Mouse (Mus musculus) layer of hippocampus, adult 8-10 months (tissue): Measurements from ENCODE around the gene Doc2g. TPM values are rescaled to one million over a fixed set of nuclear protein-coding genes. Genes with fewer than 3 reads are reported as not detected.
A peak's percentile ranks its signal among the peaks of the same experiment; 100 is the strongest.

Experiments used
- DNase-seq, 2 experiments: peaks; one replicate each; pipeline ENCODE4 v3.0.0; 2022; ENCODE audit warnings: low spot score in 2 of 2
- total RNA-seq, 4 experiments: library from RNA; stranded (reverse); gene quantifications; 2 replicates each; pipeline ENCODE4 v1.2.4; 2022

Gene Doc2g
- total RNA-seq, 4 experiments from 2014 or later = 1.6 to 3.5 (median 3.0) TPM

DNA sequence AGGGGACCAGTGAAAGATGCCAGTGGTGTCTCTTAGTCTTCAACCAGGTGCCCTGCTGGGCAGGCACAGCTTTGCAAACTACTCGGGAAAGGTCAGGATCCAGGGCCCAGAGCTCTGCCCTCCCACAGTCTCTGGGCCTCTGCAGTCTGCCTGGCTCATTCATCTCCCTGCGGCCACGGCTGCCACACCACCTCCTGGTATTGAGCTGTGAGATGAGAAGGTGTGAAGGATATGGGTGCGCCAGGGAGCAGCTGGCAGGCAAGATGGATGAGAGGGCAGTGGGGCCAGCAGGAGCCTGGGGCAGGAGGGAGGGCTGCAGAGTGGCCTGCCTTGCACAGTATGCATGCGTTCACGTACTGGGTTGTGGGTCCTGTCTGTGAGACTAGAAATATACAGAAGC, 12.3 kb upstream of the Doc2g start:
- no peak for DNase-seq

DNA sequence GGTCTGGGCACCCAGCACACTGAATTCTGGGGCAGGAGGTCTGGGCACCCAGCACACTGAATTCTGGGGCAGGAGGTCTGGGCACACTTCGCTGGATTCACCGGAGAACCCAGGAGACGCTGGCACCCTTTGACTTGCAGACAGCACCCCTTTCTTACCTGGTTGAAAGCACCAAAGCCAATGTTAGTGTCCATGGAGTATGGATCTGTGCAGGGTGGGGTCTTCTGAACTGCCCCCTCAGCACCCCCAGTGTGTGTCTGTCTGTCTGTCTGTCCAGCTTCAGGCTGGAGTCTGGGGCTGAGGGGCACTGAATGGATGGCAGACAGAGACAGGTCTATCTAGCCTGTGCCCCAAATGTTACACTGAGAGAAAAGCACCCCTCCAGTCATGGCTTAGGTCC, 11.6 kb upstream of the Doc2g start:
- DNase-seq = no peak

DNA sequence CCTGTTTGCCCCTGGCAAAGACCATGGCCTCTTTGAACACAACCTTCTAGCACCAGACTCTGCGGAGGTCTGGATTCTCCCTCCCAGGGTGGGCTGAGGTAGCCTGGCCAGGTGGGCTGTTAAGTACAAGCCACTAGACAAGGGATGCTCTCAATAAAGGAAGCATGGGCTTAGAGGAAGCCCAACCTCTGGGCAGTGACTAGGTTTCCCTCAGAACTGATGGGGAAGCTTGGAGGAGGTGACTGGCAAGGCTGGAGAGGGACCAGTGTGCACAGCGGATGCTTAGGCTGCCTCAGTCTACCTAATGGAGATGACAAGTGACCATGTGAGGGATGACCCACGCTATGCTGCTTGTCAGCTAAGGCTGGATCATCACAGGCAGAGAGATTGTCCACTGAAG, 11.1 kb upstream of the Doc2g start:
- no peak for DNase-seq

DNA sequence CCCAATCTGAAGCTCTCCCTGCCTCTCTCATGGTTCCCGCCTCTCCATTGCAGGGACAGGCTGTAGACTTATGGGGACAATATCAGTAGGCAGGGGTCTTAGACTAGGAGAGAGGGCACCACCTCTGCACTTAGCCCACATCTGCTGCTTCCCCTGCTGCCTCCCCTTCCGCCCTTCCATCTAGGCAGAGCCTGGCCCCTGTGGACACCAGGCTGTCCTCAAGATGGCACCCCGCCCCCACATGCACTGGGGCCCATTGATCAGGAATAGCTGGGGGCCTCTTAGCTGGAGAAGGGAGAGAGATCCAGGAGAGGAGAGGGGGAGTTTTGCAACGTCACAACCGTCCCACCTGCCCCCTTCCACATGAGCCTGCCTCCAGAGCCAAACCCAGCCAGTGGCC, 10.7 kb upstream of the Doc2g start, which contains the start of gene Tbx10:
TSS of gene Tbx10 (plus strand) at position 337 of the 400 bp plus-strand sequence.
- no peak for DNase-seq

DNA sequence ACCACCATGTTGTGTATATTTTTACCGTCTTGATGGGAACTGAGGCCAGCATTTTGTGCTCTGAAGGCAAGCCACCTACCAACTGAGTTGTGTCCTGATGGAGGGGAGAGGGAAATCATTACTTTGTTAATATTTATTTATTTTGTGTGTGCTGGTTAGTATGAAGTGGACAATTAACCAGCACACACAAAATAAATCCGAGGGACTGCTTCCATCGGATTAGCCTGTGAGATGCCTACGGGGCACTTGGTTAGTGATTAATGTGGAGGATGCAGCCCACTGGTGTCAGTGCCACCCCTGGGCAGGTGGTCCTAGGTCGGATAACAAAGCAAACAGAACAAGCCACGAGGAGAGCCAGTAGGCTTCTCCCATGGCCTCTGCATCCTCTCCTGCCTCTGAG, 8.2 kb upstream of the Doc2g start:
- DNase-seq = no peak

DNA sequence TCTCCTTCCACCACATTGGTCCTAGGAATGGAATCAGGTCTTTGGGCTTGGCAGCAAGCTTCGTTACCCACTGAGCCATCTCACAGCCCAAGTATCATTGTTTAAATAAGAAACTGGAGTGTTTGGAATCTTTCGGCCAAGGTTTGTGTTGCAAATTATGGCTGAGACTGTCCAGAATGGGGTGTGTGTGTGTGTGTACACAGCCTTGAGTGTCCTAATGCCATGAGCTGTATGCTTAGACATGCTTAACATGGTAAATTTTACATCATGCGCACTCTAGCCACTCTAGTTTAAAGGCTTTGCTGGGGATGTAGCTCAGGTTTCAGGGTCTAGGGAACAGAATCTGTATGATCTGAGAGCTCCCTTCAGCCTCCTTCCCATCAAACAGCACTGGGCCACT, 7.6 kb upstream of the Doc2g start:
- no peak for DNase-seq

DNA sequence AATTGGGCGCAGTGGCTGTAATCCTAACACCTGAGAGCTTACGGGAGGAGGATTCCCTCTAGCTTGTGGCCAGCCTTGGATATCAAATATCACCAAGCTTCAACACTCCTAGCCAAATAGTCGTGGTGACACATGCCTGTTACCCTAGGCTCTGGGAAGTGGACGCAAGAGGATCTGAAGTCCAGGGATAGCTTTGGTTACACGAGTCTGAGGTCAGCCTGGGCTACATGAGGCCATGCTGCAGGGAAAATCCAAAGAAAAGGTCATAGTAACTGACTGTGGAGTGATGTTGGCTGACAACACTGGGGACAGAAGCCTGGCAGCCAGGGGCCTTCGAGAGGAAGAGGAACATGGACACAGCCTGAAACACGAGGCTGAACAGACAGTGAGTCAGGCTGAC, 7.0 kb upstream of the Doc2g start:
- no peak for DNase-seq

GRCm38 (mm10) chr19:3996747-3997146, 6.4 kb upstream of the Doc2g start:
- DNase-seq = no peak

DNA sequence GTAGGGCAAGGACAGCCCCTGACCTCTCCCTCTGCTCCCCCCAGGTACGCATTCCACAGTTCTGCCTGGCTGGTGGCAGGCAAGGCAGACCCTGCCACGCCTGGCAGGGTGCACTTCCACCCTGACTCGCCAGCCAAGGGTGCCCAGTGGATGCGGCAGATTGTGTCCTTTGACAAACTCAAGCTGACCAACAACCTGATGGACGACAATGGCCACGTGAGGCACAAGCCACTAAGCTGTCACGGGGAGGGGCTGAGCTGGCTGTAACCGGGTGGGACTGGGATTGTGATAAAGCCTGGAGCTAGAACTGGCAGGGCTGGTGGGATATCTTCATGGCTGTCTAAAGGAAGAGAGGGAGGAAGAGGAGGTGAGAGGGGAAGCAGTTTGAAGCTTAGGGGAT, 5.9 kb upstream of the Doc2g start:
- no peak for DNase-seq

DNA sequence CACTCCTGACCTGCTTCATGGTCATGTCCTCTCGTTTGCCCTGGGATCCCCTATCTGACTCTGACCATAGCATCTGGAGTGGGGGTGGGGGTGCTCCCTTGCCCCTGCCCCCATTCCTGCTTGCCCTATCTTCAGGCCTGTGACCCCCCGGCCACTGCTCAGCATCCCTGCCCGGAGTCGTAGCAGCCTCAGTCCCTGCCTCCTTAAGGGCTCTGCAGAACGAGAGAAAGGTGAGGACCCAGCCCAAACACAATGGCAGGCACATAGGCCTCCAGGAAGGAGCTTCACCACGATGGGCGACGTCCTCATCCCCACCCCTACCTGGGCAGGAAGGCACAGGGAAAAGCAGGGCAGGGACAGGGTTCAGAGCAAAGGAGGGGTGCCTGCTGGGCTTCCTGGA, 4.8 kb upstream of the Doc2g start:
- DNase-seq = no peak

DNA sequence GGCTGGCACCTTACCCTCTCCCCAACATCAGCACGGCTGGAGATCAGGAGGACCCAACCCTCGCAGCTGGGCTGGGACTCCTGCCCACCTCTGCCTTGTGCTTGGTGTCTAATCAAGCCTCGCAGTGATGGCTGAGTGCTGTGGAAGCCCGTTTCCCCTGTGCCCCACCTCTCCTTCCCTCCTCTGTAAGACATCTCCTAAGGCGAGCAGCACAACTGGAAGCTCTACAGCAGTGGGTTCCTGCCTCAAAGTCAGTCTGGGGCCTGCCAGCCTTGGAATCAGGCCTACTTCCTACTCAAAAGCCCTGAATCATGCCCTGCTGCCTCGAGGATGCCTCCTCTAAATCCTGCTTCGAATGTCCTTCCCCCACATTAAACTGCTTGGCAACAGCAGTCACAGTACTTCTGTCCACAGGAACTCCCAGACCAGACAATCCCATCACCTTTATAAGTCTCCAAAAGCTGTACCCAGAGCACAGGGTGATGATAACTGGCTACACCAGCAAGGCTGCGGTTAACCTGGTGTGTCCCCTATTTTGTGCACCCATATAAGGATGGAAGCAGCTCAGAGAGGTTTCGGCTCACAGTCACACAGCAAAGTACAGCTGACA, 3.9 kb upstream of the Doc2g start:
- no peak for DNase-seq

- peak; percentile 95 to 97 for DNase-seq
These were observed 2.8 kb upstream of the Doc2g start, which contains the start of the genes Nudt8 and Gm49405 for GRCm38 (mm10) chr19:4000119-4000900. Gene Nudt8, plus strand, starts transcription at chr19:4000580. Gene Gm49405, plus strand, starts transcription at chr19:4000626.

DNA sequence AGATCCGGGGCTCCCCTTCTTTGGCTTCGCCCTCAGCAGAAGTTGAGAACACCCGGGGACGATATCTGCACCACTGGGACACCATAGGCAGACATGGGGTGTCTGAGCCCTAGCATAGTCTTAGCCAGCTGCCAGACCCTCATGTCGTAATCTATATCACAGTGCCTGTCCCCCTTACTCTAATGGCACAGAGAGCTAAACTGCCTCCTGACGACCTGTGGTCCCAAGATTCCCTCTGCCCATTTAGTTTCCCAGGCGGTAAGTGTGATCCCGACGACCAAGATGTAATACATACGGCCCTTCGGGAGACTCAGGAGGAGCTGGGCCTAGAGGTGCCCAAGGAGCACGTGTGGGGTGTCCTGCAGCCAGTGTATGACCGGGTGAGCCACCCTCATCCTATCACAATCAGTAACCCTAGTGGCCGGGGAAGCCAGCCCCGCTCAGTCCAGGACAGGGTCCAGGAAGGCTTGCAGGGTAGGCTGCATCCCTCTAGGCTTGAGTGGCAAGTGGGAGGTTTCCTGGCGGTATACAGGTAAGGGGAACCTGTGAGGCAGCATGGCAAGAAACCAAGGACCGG, 2.1 kb upstream of the Doc2g start:
- no peak for DNase-seq

- no peak for DNase-seq
These were observed 1.4 kb upstream of the Doc2g start for GRCm38 (mm10) chr19:4001752-4002151.

- no peak for DNase-seq
These were observed 528 bp downstream of the Doc2g start for GRCm38 (mm10) chr19:4003641-4004040.

DNA sequence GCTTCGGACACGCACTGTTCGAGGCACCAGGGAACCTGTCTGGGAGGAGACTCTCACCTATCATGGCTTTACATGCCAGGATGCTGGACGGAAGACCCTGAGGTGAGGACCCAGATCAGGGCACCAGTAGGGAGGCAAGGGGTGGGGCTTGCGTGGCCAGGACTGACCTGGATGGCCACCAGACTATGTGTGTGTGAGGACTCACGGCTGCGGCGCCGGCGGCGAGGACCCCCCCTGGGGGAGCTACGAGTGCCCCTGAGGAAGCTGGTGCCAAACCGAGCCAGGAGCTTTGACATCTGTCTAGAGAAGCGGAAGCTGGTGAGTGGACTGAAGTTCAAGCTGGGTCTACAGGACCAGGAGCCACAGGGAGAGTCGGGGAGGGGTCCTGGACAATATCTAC, 1.2 kb downstream of the Doc2g start:
- no peak for DNase-seq

- DNase-seq = no peak
These were observed 2.0 kb downstream of the Doc2g start for GRCm38 (mm10) chr19:4005091-4005490.

GRCm38 (mm10) chr19:4005971-4006370, 2.9 kb downstream of the Doc2g start:
- peak in 1 of 2 experiments; percentile 3 for DNase-seq

DNA sequence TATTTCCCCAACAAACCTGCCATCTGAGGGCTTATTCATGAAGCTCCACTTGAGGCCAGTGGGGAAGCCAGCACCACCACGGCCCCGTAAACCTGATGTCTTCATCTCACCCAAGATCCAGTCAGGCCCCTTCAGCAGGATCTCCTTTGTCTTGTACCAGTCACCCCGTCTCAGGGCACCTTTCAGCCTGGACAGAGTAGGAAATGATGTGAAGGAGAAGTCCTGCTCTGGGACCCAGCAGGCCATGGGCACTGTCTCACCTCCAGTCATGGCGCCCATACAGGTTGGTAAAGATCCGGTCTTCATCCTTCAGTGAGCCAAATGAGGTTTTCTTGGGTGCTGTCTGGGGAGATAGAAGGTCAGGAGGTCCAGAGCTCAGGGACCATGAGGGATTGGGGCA, 8.0 kb downstream of the Doc2g start:
- no peak for DNase-seq

- peak; percentile 99 for DNase-seq
These were observed 9.4 kb downstream of the Doc2g start, which contains the start of gene Ndufv1 for GRCm38 (mm10) chr19:4012432-4013022. Gene Ndufv1, minus strand, starts transcription at chr19:4012806.

DNA sequence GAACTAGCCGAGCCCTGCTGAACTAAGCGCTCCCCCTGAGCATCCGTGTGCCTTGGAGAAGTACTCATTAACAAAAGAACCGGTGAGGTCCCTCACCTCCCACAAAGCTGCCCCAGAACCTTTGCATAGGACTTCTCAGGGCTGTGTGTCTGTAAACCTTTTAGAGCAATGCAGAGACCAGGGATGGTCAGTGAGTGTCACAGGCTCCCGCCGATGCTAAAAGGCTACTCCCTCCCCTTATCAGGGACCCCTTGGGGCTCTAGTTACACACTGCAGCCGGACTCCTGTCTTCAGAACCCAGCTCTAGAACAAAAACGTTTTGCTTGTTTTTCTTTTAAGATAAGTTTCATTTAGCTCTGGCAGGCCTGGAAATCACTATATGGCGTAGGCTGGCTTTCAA, 10.0 kb downstream of the Doc2g start:
- DNase-seq = no peak

GRCm38 (mm10) chr19:4014802-4015201, 11.7 kb downstream of the Doc2g start:
- no peak for DNase-seq
